Mouse (Mus musculus) forebrain, embryonic 11.5 days (tissue): ENCODE results near the gene Ly86. TPM values are rescaled to one million over a fixed set of nuclear protein-coding genes. Genes with fewer than 3 reads are reported as not detected.

ENCODE experiments used
- ATAC-seq: fragments of 200-750 bp; cut with Nextera tagmentation; replicated peaks from 2 replicates; pipeline ENCODE4 v1.8.0; 2017; ENCODE audit warnings: moderate TSS enrichment; ENCODE audit not compliant: low FRiP score
- DNase-seq: peaks from one replicate; pipeline ENCODE4 v3.0.0-alpha.2; 2017; ENCODE audit warnings: low spot score
- H3K27ac ChIP-seq: fragments of 300-500 bp; sonication (generic); 2 replicates; pipeline ENCODE4 v1.5.1; 2014; ENCODE audit warnings: low read depth, low read length
- H3K27me3 ChIP-seq: fragments of 300-500 bp; sonication (generic); 2 replicates; pipeline ENCODE4 v1.6.1; 2014; ENCODE audit warnings: mild to moderate bottlenecking, low read length, mixed read lengths; ENCODE audit not compliant: control insufficient read depth, insufficient read depth
- H3K36me3 ChIP-seq: fragments of 300-500 bp; sonication (generic); 2 replicates; pipeline ENCODE4 v1.6.1; 2014; ENCODE audit warnings: mild to moderate bottlenecking, low read length, moderate library complexity, mixed read lengths; ENCODE audit not compliant: control insufficient read depth, insufficient read depth
- H3K4me1 ChIP-seq: fragments of 300-500 bp; sonication (generic); replicated peaks from 2 replicates; pipeline ENCODE4 v1.6.1; 2014; ENCODE audit warnings: low read length, mixed read lengths; ENCODE audit not compliant: control insufficient read depth, insufficient read depth
- H3K4me2 ChIP-seq: fragments of 300-500 bp; sonication (generic); 2 replicates; pipeline ENCODE4 v1.6.1; 2014; ENCODE audit warnings: low read depth, mild to moderate bottlenecking, low read length, moderate library complexity, mixed read lengths; ENCODE audit not compliant: severe bottlenecking
- H3K4me3 ChIP-seq: fragments of 300-500 bp; sonication (generic); 2 replicates; pipeline ENCODE4 v1.5.1; 2014; ENCODE audit warnings: low read depth, low read length
- H3K9ac ChIP-seq: fragments of 300-500 bp; sonication (generic); 2 replicates; pipeline ENCODE4 v1.6.1; 2014; ENCODE audit warnings: low read length
- H3K9me3 ChIP-seq: fragments of 300-500 bp; sonication (generic); 2 replicates; pipeline ENCODE4 v1.6.1; 2016; ENCODE audit warnings: low read length, mixed read lengths; ENCODE audit not compliant: control insufficient read depth
- WGBS: fragments of 180-500 bp; shearing (Covaris S2); extraction: QIAGEN DNeasy Blood & Tissue Kit; methylation state at CpG from one replicate; pipeline ENCODE4 v1.1.7; 2014; 5-methylcytosine and 5-hydroxymethylcytosine counted together
- polyA plus RNA-seq: library from polyadenylated mRNA; unstranded; fragments of >200 nt; fragmentation: Nextera tagmentation; extraction: Ambion mirVana; gene quantifications from 2 replicates; pipeline ENCODE4 v1.2.1, GENCODE M21; 2014

Ly86 gene
- polyA plus RNA-seq, 1 experiment from 2014 or later, result 4.0 TPM

- Histone ChIP-seq H3K9me3 (no peaks in the 10 kb centered on the region), H3K4me2 (no peak overlapping the region), H3K27ac (no peak overlapping the region), H3K4me3 (no peak overlapping the region), H3K9ac (no peak overlapping the region), H3K36me3 (no peaks in the 10 kb centered on the region), H3K4me1 (peaks cover 4% of the 10 kb centered on the region; the same call in 1 of the 2 replicates), H3K27me3 (peaks cover 17% of the 10 kb centered on the region)
- DNase-seq (no peak), ATAC-seq (no peak)
- 96% methylated on average over 2 of the region's 2 CpGs for WGBS
These were observed 86.7 kb downstream of the Ly86 start for GRCm38 (mm10) chr13:37431707-37432106.

GRCm38 (mm10) chr13:37432653-37433052, 87.6 kb downstream of the Ly86 start:
- no peak overlapping the region for H3K4me3 ChIP-seq
- no peak for DNase-seq
- H3K4me1 ChIP-seq, result peaks cover 4% of the 10 kb centered on the region; the same call in 1 of the 2 replicates
- ATAC-seq, result no peak
- 49% methylated on average over 4 of the region's 4 CpGs for WGBS
- H3K4me2 ChIP-seq, result no peak overlapping the region
- H3K27ac ChIP-seq, result no peak overlapping the region
- H3K27me3 ChIP-seq, result peaks cover 21% of the 10 kb centered on the region
- H3K9ac ChIP-seq, result no peak overlapping the region
- H3K36me3 ChIP-seq, result no peaks in the 10 kb centered on the region
- H3K9me3 ChIP-seq, result no peaks in the 10 kb centered on the region

GRCm38 (mm10) chr13:37433142-37433541, 88.1 kb downstream of the Ly86 start:
- Histone ChIP-seq H3K27ac (no peak overlapping the region), H3K4me3 (no peak overlapping the region), H3K4me1 (peaks cover 4% of the 10 kb centered on the region; the same call in 1 of the 2 replicates), H3K9ac (no peak overlapping the region), H3K27me3 (peaks cover 22% of the 10 kb centered on the region), H3K4me2 (no peak overlapping the region), H3K36me3 (no peaks in the 10 kb centered on the region), H3K9me3 (no peaks in the 10 kb centered on the region)
- WGBS, result 28% methylated on average over 3 of the region's 3 CpGs
- ATAC-seq (no peak), DNase-seq (no peak)

GRCm38 (mm10) chr13:37433730-37434129, 88.7 kb downstream of the Ly86 start:
- DNase-seq (no peak), ATAC-seq (no peak)
- Histone ChIP-seq H3K36me3 (no peaks in the 10 kb centered on the region), H3K9me3 (no peaks in the 10 kb centered on the region), H3K4me2 (no peak overlapping the region), H3K27me3 (peaks cover 22% of the 10 kb centered on the region), H3K27ac (no peak overlapping the region), H3K9ac (no peak overlapping the region), H3K4me1 (peaks cover 4% of the 10 kb centered on the region; the same call in 1 of the 2 replicates), H3K4me3 (no peak overlapping the region)
- WGBS, result 22% methylated on average over 3 of the region's 3 CpGs

GRCm38 (mm10) chr13:37434137-37434772, 89.2 kb downstream of the Ly86 start:
- Histone ChIP-seq H3K4me2 (peak overlapping the region; percentile 74), H3K27me3 (peaks cover 22% of the 10 kb centered on the region), H3K9ac (peak overlapping the region; percentile 60), H3K36me3 (no peaks in the 10 kb centered on the region), H3K4me3 (peak overlapping the region; percentile 40), H3K9me3 (no peaks in the 10 kb centered on the region), H3K4me1 (peaks cover 4% of the 10 kb centered on the region; the same call in 1 of the 2 replicates), H3K27ac (no peak overlapping the region)
- ATAC-seq (peak; percentile 53), DNase-seq (peak; percentile 76)
- 1% methylated on average over 19 of the region's 19 CpGs for WGBS

GRCm38 (mm10) chr13:37434841-37435240, 89.8 kb downstream of the Ly86 start:
- peaks cover 4% of the 10 kb centered on the region; the same call in 1 of the 2 replicates for H3K4me1 ChIP-seq
- H3K27ac ChIP-seq, result no peak overlapping the region
- 4% methylated on average over 9 of the region's 9 CpGs for WGBS
- no peaks in the 10 kb centered on the region for H3K9me3 ChIP-seq
- H3K9ac ChIP-seq, result peak overlapping the region; percentile 60
- H3K4me2 ChIP-seq, result peak overlapping the region; percentile 74
- peak overlapping the region; percentile 40 for H3K4me3 ChIP-seq
- peaks cover 22% of the 10 kb centered on the region for H3K27me3 ChIP-seq
- H3K36me3 ChIP-seq, result no peaks in the 10 kb centered on the region
- no peak for ATAC-seq
- no peak for DNase-seq

- Histone ChIP-seq H3K27ac (no peak overlapping the region), H3K27me3 (peaks cover 22% of the 10 kb centered on the region), H3K9ac (no peak overlapping the region), H3K4me3 (no peak overlapping the region), H3K36me3 (no peaks in the 10 kb centered on the region), H3K4me1 (peaks cover 5% of the 10 kb centered on the region; the same call in 1 of the 2 replicates), H3K9me3 (no peaks in the 10 kb centered on the region), H3K4me2 (no peak overlapping the region)
- no peak for ATAC-seq
- 3% methylated on average over 18 of the region's 18 CpGs for WGBS
- no peak for DNase-seq
These were observed 91.4 kb downstream of the Ly86 start for GRCm38 (mm10) chr13:37436267-37437013.

GRCm38 (mm10) chr13:37438788-37439187, 93.8 kb downstream of the Ly86 start:
- Histone ChIP-seq H3K9me3 (no peaks in the 10 kb centered on the region), H3K27me3 (peaks cover 22% of the 10 kb centered on the region)
- WGBS, result 94% methylated on average over 4 of the region's 4 CpGs

More at GRCm38 (mm10) chr13:37438788-37439187, 93.8 kb downstream of the Ly86 start:
- H3K4me3 ChIP-seq, result no peak overlapping the region
- no peak overlapping the region for H3K27ac ChIP-seq
- peaks cover 7% of the 10 kb centered on the region; the same call in 1 of the 2 replicates for H3K4me1 ChIP-seq
- no peak overlapping the region for H3K9ac ChIP-seq
- H3K36me3 ChIP-seq, result no peaks in the 10 kb centered on the region
- ATAC-seq (no peak), DNase-seq (no peak)
- no peak overlapping the region for H3K4me2 ChIP-seq
